Mouse (Mus musculus): Measurements from ENCODE around the gene Fam161b. TPM values are rescaled to one million over a fixed set of nuclear protein-coding genes. Genes with fewer than 3 reads are reported as not detected.
"Not testable (repeated sequence)": the region's sequence is repeated elsewhere in the genome, so short reads cannot be mapped to it uniquely, and the experiment has no call there.

Gene Fam161b
- polyA plus RNA-seq, 1 experiment = not detected

GRCm38 (mm10) chr12:84362872-84363271 is 1.2 kb upstream of the Fam161b start:
- 56% methylated on average over 2 of the region's 2 CpGs for WGBS
- no peak overlapping the region for H3K4me3 ChIP-seq (ENCODE audit: insufficient read depth, low read depth, low read length)

GRCm38 (mm10) chr12:84358699-84359098 is 2.9 kb downstream of the Fam161b start:
- not testable (repeated sequence) for H3K4me1 ChIP-seq (ENCODE audit: control insufficient read depth, insufficient read depth, low read length); H3K27ac ChIP-seq (ENCODE audit: insufficient read depth, low read depth, low read length); H3K4me3 ChIP-seq (ENCODE audit: insufficient read depth, low read depth, low read length)
- 89% methylated on average over 2 of the region's 2 CpGs for WGBS

More at GRCm38 (mm10) chr12:84362872-84363271, 1.2 kb upstream of the Fam161b start:
- H3K27ac ChIP-seq (ENCODE audit: insufficient read depth, low read depth, low read length) = no peak overlapping the region
- H3K4me1 ChIP-seq (ENCODE audit: control insufficient read depth, insufficient read depth, low read length) = peaks cover 6% of the 10 kb centered on the region
- TF ChIP-seq CTCF (IDR thresholded peaks at IDR 0.05; ENCODE audit: insufficient read depth, low read depth, low read length) (no peak), POLR2A (IDR thresholded peaks at IDR 0.05; ENCODE audit: insufficient read depth, low read depth, low read length) (no peak)

- no peak for TF ChIP-seq POLR2A (IDR thresholded peaks at IDR 0.05; ENCODE audit: insufficient read depth, low read depth, low read length)
- no peak for TF ChIP-seq CTCF (IDR thresholded peaks at IDR 0.05; ENCODE audit: insufficient read depth, low read depth, low read length)
- WGBS = 46% methylated on average over 2 of the region's 2 CpGs
- Histone ChIP-seq H3K4me1 (ENCODE audit: control insufficient read depth, insufficient read depth, low read length) (no peaks in the 10 kb centered on the region), H3K27ac (ENCODE audit: insufficient read depth, low read depth, low read length) (no peak overlapping the region), H3K4me3 (ENCODE audit: insufficient read depth, low read depth, low read length) (no peak overlapping the region)
Observed at GRCm38 (mm10) chr12:84347192-84347591, 14.4 kb downstream of the Fam161b start.

- H3K27ac ChIP-seq (ENCODE audit: insufficient read depth, low read depth, low read length) = no peak overlapping the region
- TF ChIP-seq CTCF (IDR thresholded peaks at IDR 0.05; ENCODE audit: insufficient read depth, low read depth, low read length) (no peak), POLR2A (IDR thresholded peaks at IDR 0.05; ENCODE audit: insufficient read depth, low read depth, low read length) (no peak)
- no peak overlapping the region for H3K4me3 ChIP-seq (ENCODE audit: insufficient read depth, low read depth, low read length)
- no peaks in the 10 kb centered on the region for H3K4me1 ChIP-seq (ENCODE audit: control insufficient read depth, insufficient read depth, low read length)
- 91% methylated on average over 11 of the region's 11 CpGs for WGBS
Observed at GRCm38 (mm10) chr12:84336963-84337625, 24.5 kb downstream of the Fam161b start.

- Histone ChIP-seq H3K4me1 (ENCODE audit: control insufficient read depth, insufficient read depth, low read length) (no peaks in the 10 kb centered on the region), H3K27ac (ENCODE audit: insufficient read depth, low read depth, low read length) (no peak overlapping the region), H3K4me3 (ENCODE audit: insufficient read depth, low read depth, low read length) (no peak overlapping the region)
- TF ChIP-seq POLR2A (IDR thresholded peaks at IDR 0.05; ENCODE audit: insufficient read depth, low read depth, low read length) (no peak), CTCF (IDR thresholded peaks at IDR 0.05; ENCODE audit: insufficient read depth, low read depth, low read length) (no peak)
- WGBS = 69% methylated on average over 4 of the region's 4 CpGs
Observed at GRCm38 (mm10) chr12:84327111-84327512, 34.5 kb downstream of the Fam161b start.

- peak within 1 kb of the TSS; percentile 83 for H3K4me3 ChIP-seq (ENCODE audit: insufficient read depth, low read depth, low read length)
- no peaks in the 10 kb centered on the region; the same call in 1 of the 2 replicates for H3K4me1 ChIP-seq (ENCODE audit: control insufficient read depth, insufficient read depth, low read length)
- peak within 1 kb of the TSS; percentile 93 for H3K27ac ChIP-seq (ENCODE audit: insufficient read depth, low read depth, low read length)
- WGBS = under 1% methylated on average over 77 of the region's 77 CpGs
- TF ChIP-seq CTCF (IDR thresholded peaks at IDR 0.05; ENCODE audit: insufficient read depth, low read depth, low read length) (no peak), POLR2A (IDR thresholded peaks at IDR 0.05; ENCODE audit: insufficient read depth, low read depth, low read length) (peak; percentile 48)
Observed at GRCm38 (mm10) chr12:84316721-84317621, 44.7 kb downstream of the Fam161b start, which contains the start of gene Zfp410. Gene Zfp410, plus strand, starts transcription at chr12:84316852.

- peak overlapping the region; percentile 83 for H3K4me3 ChIP-seq (ENCODE audit: insufficient read depth, low read depth, low read length)
- WGBS = 21% methylated on average over 7 of the region's 7 CpGs
- H3K27ac ChIP-seq (ENCODE audit: insufficient read depth, low read depth, low read length) = peak overlapping the region; percentile 93; the same call in 1 of the 2 replicates
- no peak for TF ChIP-seq POLR2A (IDR thresholded peaks at IDR 0.05; ENCODE audit: insufficient read depth, low read depth, low read length)
- no peak for TF ChIP-seq CTCF (IDR thresholded peaks at IDR 0.05; ENCODE audit: insufficient read depth, low read depth, low read length)
- H3K4me1 ChIP-seq (ENCODE audit: control insufficient read depth, insufficient read depth, low read length) = no peaks in the 10 kb centered on the region; the same call in 1 of the 2 replicates
Observed at GRCm38 (mm10) chr12:84316006-84316405, 45.6 kb downstream of the Fam161b start.

- WGBS = 85% methylated on average over 4 of the region's 5 CpGs
- Histone ChIP-seq H3K4me3 (ENCODE audit: insufficient read depth, low read depth, low read length) (no peak overlapping the region), H3K4me1 (ENCODE audit: control insufficient read depth, insufficient read depth, low read length) (no peaks in the 10 kb centered on the region), H3K27ac (ENCODE audit: insufficient read depth, low read depth, low read length) (no peak overlapping the region)
- TF ChIP-seq POLR2A (IDR thresholded peaks at IDR 0.05; ENCODE audit: insufficient read depth, low read depth, low read length) = no peak
- TF ChIP-seq CTCF (IDR thresholded peaks at IDR 0.05; ENCODE audit: insufficient read depth, low read depth, low read length) = no peak
Observed at GRCm38 (mm10) chr12:84311306-84311705, 50.3 kb downstream of the Fam161b start.

- WGBS = 89% methylated on average over 1 of the region's 1 CpGs
- no peak overlapping the region for H3K4me3 ChIP-seq (ENCODE audit: insufficient read depth, low read depth, low read length)
- H3K27ac ChIP-seq (ENCODE audit: insufficient read depth, low read depth, low read length) = no peak overlapping the region
- no peaks in the 10 kb centered on the region for H3K4me1 ChIP-seq (ENCODE audit: control insufficient read depth, insufficient read depth, low read length)
- no peak for TF ChIP-seq CTCF (IDR thresholded peaks at IDR 0.05; ENCODE audit: insufficient read depth, low read depth, low read length)
- no peak for TF ChIP-seq POLR2A (IDR thresholded peaks at IDR 0.05; ENCODE audit: insufficient read depth, low read depth, low read length)
Observed at GRCm38 (mm10) chr12:84304554-84304953, 57.1 kb downstream of the Fam161b start.
